Mouse (Mus musculus) layer of hippocampus, postnatal 10 days (tissue): ENCODE data around the gene Eef1akmt2. TPM values are rescaled to one million over a fixed set of nuclear protein-coding genes. Genes with fewer than 3 reads are reported as not detected.

Experiments used
- DNase-seq, 2 experiments: peaks; one replicate each; pipeline ENCODE4 v3.0.0; 2021; ENCODE audit warnings: low spot score in 2 of 2
- total RNA-seq, 2 experiments: library from RNA; stranded (reverse); gene quantifications; 2 replicates each; pipeline ENCODE4 v1.2.3; 2021

The Eef1akmt2 gene
- total RNA-seq, 2 experiments from 2014 or later, result 37.9 to 42.1 TPM

DNA sequence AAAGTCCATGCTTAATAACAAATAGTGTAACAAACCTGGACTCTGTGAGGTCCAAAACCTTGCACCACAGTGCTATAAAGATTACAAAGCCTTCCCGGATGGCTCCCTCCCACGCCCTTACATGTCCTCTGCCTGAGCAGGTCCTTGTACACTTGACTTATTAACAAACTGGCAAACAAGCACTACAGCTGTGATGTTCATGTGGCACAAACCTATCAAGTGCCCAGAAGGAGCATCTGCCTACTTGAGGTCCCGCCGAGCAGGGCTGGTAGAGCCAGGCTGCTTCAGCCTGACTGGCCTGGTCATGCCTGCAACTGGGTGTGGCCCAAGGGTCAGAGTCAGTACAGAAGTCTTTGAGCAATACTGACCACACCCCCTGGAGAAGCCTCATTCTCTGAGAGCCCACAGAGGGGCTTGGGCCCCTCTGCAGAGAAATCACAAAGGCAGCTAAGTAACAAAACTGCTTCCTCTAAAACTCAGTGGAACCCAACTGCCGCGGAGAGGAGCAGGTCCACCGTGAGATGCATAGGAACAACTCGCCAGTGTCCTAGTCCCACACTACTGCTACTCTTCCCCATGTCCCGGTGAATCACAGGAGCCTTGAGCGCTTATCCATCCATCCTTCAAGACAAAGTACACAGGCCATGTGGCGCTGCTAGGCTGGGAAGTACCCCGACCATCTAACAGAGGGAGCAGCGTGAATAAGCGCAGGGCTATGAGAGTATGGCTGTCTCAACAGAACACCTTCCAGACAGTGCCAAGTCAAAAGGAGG is 61.8 kb downstream of the Eef1akmt2 start:
- no peak for DNase-seq

DNA sequence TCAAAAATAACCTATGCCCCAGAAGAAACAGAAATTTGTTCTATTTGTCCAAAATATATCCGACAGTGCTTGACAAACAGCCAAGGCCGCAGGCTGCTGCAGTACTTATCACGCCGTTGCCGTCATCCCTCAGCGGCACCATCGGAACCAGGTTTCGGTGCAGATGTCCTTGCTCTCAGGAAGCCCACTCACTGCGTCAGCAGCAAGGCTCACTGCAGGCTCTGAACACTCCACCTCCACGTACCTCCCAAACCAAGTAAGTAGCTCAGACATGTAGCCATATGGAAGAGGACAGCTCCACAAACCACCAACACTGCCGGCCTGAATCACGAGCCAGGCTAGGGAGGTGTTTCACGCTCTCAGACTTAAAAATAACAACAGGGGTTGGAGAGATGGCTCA is 63.6 kb downstream of the Eef1akmt2 start:
- no peak for DNase-seq

DNA sequence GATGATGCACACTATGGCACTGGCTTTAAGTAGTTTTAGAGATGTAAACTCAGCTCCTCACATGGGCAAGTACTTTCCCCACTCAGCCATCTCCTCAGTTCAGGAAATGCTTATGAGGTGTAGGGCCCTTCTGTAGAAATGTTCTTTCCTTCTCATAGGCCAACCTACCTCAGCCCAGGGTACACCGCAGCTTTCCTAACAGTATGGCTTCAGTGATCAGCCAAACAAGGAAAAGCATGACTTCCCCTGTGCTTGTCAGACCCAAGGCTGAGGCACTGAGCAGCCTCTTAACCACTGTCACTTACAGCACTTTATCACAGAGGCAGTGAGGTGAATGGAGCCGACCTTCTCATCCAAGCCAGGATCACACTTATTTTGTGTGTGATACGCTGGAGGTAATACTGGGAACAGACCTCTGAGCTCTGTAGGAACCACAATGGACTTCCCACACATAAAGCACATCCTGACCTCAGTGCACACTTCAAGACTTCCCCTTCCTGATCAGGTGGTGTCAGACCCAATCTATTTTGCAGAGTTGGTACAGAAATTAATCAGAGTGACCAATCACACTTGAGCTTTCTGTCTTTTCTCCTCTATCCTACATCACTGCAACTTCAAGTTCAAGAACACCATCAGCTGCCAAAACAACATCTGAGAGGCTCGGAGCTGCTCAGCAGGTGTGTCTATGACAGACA is 64.8 kb downstream of the Eef1akmt2 start:
- no peak for DNase-seq

DNA sequence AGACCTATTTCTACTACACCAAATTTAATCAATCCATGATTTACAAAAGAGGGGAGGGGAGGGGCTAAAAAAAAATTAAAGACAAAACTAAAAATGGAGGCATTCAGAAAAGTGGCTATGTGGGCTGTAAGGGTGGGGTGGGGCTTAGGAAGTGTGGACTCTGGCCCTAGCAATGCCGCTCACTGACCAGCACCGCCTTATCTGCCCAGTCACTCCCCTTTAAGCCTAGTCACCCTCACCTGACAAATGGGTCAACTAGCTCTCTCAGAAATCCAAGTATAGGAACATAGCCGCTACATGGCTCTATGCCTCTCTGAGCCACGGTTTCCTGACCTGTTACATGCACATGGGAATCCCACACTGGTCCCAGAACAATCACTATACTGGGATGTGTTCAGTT is 65.5 kb downstream of the Eef1akmt2 start:
- DNase-seq, result no peak

DNA sequence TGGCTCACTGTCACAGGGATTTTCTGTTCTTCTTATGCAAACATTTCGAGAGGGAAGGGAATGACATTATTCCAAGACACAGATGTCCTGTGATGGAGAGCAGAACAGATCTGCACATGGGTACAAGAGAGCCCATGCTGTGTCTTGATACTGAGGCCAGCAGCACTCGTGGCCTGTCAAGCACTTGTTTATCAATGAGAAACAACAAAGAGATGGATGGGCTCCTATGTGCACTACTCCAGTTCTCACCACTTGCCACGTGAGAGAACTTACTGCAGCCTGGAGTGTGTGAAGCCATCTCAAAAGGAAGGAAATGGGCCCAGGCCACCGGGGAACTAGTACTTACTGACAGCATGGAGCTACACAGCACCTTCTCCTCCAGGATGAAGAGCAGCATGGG is 66.0 kb downstream of the Eef1akmt2 start:
- DNase-seq, result no peak

DNA sequence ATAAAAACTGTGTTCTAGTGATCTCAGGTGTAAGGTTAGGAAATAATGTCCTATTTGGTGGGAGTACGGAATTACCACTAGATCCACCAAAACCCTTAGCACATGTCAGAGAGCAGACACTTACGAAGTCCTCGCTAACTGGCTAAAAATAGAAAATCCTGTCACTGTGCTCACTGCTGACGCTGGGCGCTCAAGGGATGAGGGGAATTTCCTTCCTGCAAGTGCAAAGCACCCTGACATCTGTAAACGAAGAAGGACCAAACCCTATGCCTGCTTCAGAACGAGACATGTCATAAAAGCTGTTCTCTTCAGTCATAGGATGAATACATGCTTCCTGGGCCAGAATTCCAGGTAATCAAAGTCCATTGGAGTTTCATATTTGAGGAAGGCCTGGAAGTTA is 66.5 kb downstream of the Eef1akmt2 start:
- DNase-seq, result no peak

DNA sequence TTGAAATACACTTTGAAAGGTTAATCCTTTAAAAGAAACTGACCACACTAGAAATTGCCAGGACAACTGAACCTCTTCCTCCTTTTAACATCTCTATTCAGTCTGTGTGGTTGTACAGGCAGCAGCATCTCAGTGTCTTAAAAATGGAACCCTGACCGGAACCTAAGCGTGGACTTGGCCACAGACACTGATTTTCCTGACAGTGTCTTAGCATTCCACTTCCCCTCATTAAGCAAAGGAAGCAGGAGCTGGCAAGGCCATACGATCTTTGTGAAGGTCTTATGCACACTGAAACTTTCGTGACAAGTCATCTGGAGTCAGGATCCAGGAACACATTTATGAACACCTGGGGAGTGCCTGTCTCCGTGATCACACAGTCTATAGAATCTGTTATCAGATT is 68.4 kb downstream of the Eef1akmt2 start:
- no peak for DNase-seq

DNA sequence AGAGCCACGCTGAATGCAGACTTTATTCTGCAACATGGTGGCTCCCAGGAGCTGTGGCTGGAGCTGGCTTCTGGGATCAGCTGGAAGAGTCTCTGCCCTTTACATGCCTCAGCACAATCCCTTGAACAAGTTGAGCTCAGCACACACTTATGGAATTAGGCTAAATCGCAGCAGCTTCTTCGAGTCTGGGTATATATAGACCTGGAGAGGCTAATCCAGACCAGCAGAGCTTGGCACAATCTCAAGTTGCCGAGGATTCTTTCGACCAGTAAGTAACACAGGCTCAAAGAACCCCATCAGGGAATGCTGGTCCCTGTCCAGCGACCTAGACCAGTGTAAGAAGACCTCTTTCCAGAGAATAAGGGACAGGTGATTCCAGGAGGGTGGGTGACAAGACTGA is 70.6 kb downstream of the Eef1akmt2 start:
- DNase-seq, result no peak

DNA sequence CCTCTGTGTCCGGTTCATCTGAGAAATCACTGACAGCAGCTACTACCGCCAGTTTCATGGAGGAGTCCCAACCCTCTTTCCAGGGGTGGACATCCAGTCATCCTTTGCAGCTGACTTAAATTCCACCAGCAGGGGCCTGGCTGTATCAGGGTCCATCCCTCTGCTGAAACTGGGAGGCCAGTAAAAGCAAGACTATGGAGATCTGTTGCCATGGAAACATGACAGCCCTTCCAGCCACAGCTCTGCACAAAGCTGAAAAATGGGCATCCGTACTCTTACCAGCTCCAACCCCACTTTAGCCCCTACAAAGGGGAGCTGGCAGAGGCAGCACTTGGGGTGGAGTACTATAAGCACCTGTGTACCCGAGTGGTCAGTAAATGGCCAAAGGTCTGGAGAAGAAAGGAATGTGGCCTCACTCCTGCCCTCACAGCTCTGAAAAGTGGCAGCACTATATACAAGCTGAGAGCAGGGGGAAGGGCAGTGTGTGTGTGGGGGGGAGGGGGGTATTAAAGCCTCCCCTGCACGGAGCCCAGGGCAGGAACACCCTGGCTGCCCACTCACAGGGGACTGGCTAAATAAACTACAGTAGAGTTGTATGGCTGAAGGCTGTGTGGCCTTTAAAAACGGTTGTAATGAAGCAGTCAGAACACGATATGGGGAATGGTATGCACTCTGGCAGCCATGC is 71.2 kb downstream of the Eef1akmt2 start:
- DNase-seq, result no peak

DNA sequence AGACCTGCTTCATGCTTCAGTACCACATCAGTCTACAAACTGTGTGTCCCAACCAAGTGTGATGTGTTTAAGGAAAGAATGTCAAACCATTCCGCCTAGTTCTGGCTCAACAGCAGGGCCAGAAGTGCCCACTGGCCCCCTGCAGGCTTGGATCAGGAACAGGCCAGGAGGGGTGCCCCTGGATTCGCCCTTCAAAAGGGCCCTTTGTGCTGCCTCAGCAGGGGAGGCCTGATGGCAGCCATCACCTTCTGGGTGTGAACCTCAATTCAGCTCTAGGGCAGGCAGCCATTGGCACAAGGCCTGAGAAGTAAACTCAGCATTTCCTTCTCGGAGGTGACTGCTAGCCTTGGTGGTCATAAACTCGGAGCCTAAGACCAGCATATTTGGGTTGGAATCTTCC is 71.9 kb downstream of the Eef1akmt2 start:
- no peak for DNase-seq

DNA sequence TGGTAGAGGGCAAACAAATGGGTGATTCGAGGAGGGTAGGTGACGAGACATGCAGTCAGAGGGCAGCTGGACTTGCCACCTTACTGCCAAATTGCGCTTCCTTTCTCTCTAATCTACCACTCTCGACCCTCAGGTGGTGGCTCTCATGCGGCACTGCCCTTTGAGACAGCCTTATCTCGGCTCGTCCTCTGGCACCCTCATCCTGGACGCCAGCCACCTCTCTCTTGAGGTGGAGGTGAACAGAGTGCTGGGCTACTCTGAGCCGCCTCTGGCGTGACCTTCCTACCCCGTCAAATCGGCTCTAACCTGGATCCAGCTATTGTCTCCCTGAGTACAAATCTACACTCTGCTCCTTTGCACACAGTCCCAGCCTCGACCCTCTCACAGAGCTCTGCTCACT is 73.8 kb downstream of the Eef1akmt2 start:
- no peak for DNase-seq

DNA sequence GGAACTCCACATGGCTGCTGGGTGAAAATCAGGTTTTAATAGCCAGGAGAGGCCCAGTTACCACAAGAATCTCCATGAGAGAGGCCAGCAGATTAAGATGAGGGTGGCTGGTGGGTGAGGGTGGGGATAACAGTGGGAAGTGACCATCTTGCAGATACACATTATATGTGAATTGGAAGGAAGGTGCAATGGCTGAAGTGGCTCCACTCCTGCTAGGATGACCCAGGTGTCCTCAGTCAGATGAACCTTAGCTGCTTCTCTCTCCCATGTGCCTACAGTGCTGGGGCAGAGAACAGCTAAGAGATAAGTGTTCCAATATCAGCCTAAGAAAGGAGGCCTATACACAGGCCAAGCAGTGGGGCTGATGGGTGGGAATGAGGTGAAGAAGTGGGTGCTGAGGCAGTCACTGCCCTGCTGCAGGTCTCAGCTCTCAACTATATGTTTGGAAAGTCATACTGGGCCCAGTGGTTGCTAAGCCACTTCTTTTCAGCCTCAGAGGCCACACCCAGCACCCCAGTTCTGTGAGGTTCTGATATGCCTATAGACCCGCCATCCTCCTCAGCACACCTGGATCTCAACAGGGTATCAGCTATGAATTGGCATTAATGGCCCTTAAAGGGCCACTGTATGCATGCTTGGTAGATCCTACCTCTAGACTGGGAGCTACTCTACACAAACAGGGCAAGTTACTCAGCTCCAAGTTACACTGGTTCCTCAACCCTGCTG is 74.6 kb downstream of the Eef1akmt2 start:
- no peak for DNase-seq

Other genes with a start within 250 kb of the Eef1akmt2 start
- gene Lhpp, start 242.0 kb downstream of the Eef1akmt2 start, total RNA-seq, result 10 to 100 TPM; 37.9 to 38.6 TPM
- gene Fam53b, start 38.8 kb downstream of the Eef1akmt2 start, total RNA-seq, result 10 to 100 TPM; 17.1 to 17.2 TPM
- 10 to 100 TPM; 28.2 to 31.6 TPM for gene Abraxas2, start 6.6 kb upstream of the Eef1akmt2 start, total RNA-seq
- 10 to 100 TPM; 37.1 to 43.8 TPM for gene Zranb1, start 78.5 kb upstream of the Eef1akmt2 start, total RNA-seq